Mouse (Mus musculus) erythroid progenitor cell, adult 5-6 weeks (primary cell): ENCODE data around the gene Olfr771. TPM values are rescaled to one million over a fixed set of nuclear protein-coding genes. Genes with fewer than 3 reads are reported as not detected.
"Not testable (repeated sequence)": the region's sequence is repeated elsewhere in the genome, so short reads cannot be mapped to it uniquely, and the experiment has no call there.

ENCODE experiments used
- ATAC-seq: replicated peaks from 2 replicates; pipeline ENCODE4 v1.8.0; 2016; ENCODE audit warnings: moderate number of reproducible peaks, mild to moderate bottlenecking, moderate TSS enrichment, inconsistent platforms; ENCODE audit not compliant: poor library complexity, low FRiP score, severe bottlenecking
- total RNA-seq, 2 experiments: library from RNA; stranded (forward) in 1 of 2; stranded (reverse) in 1 of 2; fragments of 150-400 nt in 1 of 2; fragments of 186-747, 209-891 nt in 1 of 2; gene quantifications; 2 replicates each; pipeline versions ENCODE4 v1.2.3 to v1.2.4; 2015 to 2017; ENCODE audit warnings: low replicate concordance in 2 of 2

The Olfr771 gene
- total RNA-seq (2015; ENCODE audit: low replicate concordance): not detected in 2 replicates
- total RNA-seq (2017; ENCODE audit: low replicate concordance): not detected in 2 replicates

GRCm38 (mm10) chr10:129164651-129165050, at the start of gene Olfr771:
Gene Olfr771, minus strand, starts transcription at chr10:129164751.
- ATAC-seq: no peak

- not testable (repeated sequence) for ATAC-seq
These were observed 22.8 kb upstream of the Olfr771 start, which contains the start of gene Olfr773 for GRCm38 (mm10) chr10:129187319-129187718. Gene Olfr773, minus strand, starts transcription at chr10:129187419.

GRCm38 (mm10) chr10:129177821-129178220, 13.3 kb upstream of the Olfr771 start, which contains the start of gene Olfr772:
Gene Olfr772, minus strand, starts transcription at chr10:129177921.
- ATAC-seq: not testable (repeated sequence)

- no peak for ATAC-seq
These were observed 25.7 kb downstream of the Olfr771 start, which contains the start of gene Olfr770 for GRCm38 (mm10) chr10:129138898-129139297. Gene Olfr770, minus strand, starts transcription at chr10:129138998.

- no peak for ATAC-seq
These were observed 46.8 kb downstream of the Olfr771 start, which contains the start of gene Olfr769 for GRCm38 (mm10) chr10:129117761-129118160. Gene Olfr769, minus strand, starts transcription at chr10:129117861.

- no peak for ATAC-seq
These were observed 49.4 kb downstream of the Olfr771 start for GRCm38 (mm10) chr10:129115146-129115545.

Other genes with a start within 250 kb of the Olfr771 start
- 11.7 TPM in 1 of 2 replicates, not detected in the other for gene Rdh5, start 241.9 kb downstream of the Olfr771 start, total RNA-seq (2015; ENCODE audit: low replicate concordance)
- gene Rdh5, start 241.9 kb downstream of the Olfr771 start, total RNA-seq (2017; ENCODE audit: low replicate concordance): 20.1 TPM in 1 of 2 replicates, not detected in the other
- gene Bloc1s1, start 240.7 kb downstream of the Olfr771 start, total RNA-seq (2015; ENCODE audit: low replicate concordance): 49.0 and 51.2 TPM in 2 replicates
- gene Bloc1s1, start 240.7 kb downstream of the Olfr771 start, total RNA-seq (2017; ENCODE audit: low replicate concordance): 15.5 and 37.2 TPM in 2 replicates
- gene Itga7, start 230.9 kb downstream of the Olfr771 start, total RNA-seq (2015; ENCODE audit: low replicate concordance): not detected in 2 replicates
- gene Itga7, start 230.9 kb downstream of the Olfr771 start, total RNA-seq (2017; ENCODE audit: low replicate concordance): not detected in 2 replicates
- not detected in 2 replicates for gene Mettl7b, start 203.8 kb downstream of the Olfr771 start, total RNA-seq (2015; ENCODE audit: low replicate concordance)
- not detected in 2 replicates for gene Mettl7b, start 203.8 kb downstream of the Olfr771 start, total RNA-seq (2017; ENCODE audit: low replicate concordance)
- gene Olfr9, start 175.3 kb downstream of the Olfr771 start, total RNA-seq (2015; ENCODE audit: low replicate concordance): not detected in 2 replicates
- gene Olfr9, start 175.3 kb downstream of the Olfr771 start, total RNA-seq (2017; ENCODE audit: low replicate concordance): not detected in 2 replicates
- gene Olfr763, start 154.0 kb downstream of the Olfr771 start, total RNA-seq (2015; ENCODE audit: low replicate concordance): not detected in 2 replicates
- not detected in 2 replicates for gene Olfr763, start 154.0 kb downstream of the Olfr771 start, total RNA-seq (2017; ENCODE audit: low replicate concordance)
- gene Olfr764-ps1, start 124.9 kb downstream of the Olfr771 start, total RNA-seq (2015; ENCODE audit: low replicate concordance): not detected in 2 replicates
- not detected in 2 replicates for gene Olfr764-ps1, start 124.9 kb downstream of the Olfr771 start, total RNA-seq (2017; ENCODE audit: low replicate concordance)
- not detected in 2 replicates for gene Olfr765, start 114.8 kb downstream of the Olfr771 start, total RNA-seq (2015; ENCODE audit: low replicate concordance)
- not detected in 2 replicates for gene Olfr765, start 114.8 kb downstream of the Olfr771 start, total RNA-seq (2017; ENCODE audit: low replicate concordance)
- gene Olfr766-ps1, start 95.8 kb downstream of the Olfr771 start, total RNA-seq (2015; ENCODE audit: low replicate concordance): not detected in 2 replicates
- not detected in 2 replicates for gene Olfr766-ps1, start 95.8 kb downstream of the Olfr771 start, total RNA-seq (2017; ENCODE audit: low replicate concordance)
- gene Olfr767, start 81.8 kb downstream of the Olfr771 start, total RNA-seq (2015; ENCODE audit: low replicate concordance): not detected in 2 replicates
- not detected in 2 replicates for gene Olfr767, start 81.8 kb downstream of the Olfr771 start, total RNA-seq (2017; ENCODE audit: low replicate concordance)
- not detected in 2 replicates for gene Olfr768, start 65.4 kb downstream of the Olfr771 start, total RNA-seq (2015; ENCODE audit: low replicate concordance)
- gene Olfr768, start 65.4 kb downstream of the Olfr771 start, total RNA-seq (2017; ENCODE audit: low replicate concordance): not detected in 2 replicates
- gene Olfr769, start 46.9 kb downstream of the Olfr771 start, total RNA-seq (2015; ENCODE audit: low replicate concordance): not detected in 2 replicates
- gene Olfr769, start 46.9 kb downstream of the Olfr771 start, total RNA-seq (2017; ENCODE audit: low replicate concordance): not detected in 2 replicates
- gene Olfr770, start 25.8 kb downstream of the Olfr771 start, total RNA-seq (2015; ENCODE audit: low replicate concordance): not detected in 2 replicates
- not detected in 2 replicates for gene Olfr770, start 25.8 kb downstream of the Olfr771 start, total RNA-seq (2017; ENCODE audit: low replicate concordance)
- not detected in 2 replicates for gene Olfr772, start 13.2 kb upstream of the Olfr771 start, total RNA-seq (2015; ENCODE audit: low replicate concordance)
- not detected in 2 replicates for gene Olfr772, start 13.2 kb upstream of the Olfr771 start, total RNA-seq (2017; ENCODE audit: low replicate concordance)
- gene Olfr773, start 22.7 kb upstream of the Olfr771 start, total RNA-seq (2015; ENCODE audit: low replicate concordance): not detected in 2 replicates
- not detected in 2 replicates for gene Olfr773, start 22.7 kb upstream of the Olfr771 start, total RNA-seq (2017; ENCODE audit: low replicate concordance)
- not detected in 2 replicates for gene Olfr774, start 71.5 kb upstream of the Olfr771 start, total RNA-seq (2015; ENCODE audit: low replicate concordance)
- gene Olfr774, start 71.5 kb upstream of the Olfr771 start, total RNA-seq (2017; ENCODE audit: low replicate concordance): not detected in 2 replicates
- gene Olfr775, start 83.7 kb upstream of the Olfr771 start, total RNA-seq (2015; ENCODE audit: low replicate concordance): not detected in 2 replicates
- not detected in 2 replicates for gene Olfr775, start 83.7 kb upstream of the Olfr771 start, total RNA-seq (2017; ENCODE audit: low replicate concordance)
- not detected in 2 replicates for gene Olfr776, start 94.4 kb upstream of the Olfr771 start, total RNA-seq (2015; ENCODE audit: low replicate concordance)
- not detected in 2 replicates for gene Olfr776, start 94.4 kb upstream of the Olfr771 start, total RNA-seq (2017; ENCODE audit: low replicate concordance)
- not detected in 2 replicates for gene Olfr777, start 106.7 kb upstream of the Olfr771 start, total RNA-seq (2015; ENCODE audit: low replicate concordance)
- gene Olfr777, start 106.7 kb upstream of the Olfr771 start, total RNA-seq (2017; ENCODE audit: low replicate concordance): not detected in 2 replicates
- gene Olfr780, start 153.4 kb upstream of the Olfr771 start, total RNA-seq (2015; ENCODE audit: low replicate concordance): not detected in 2 replicates
- gene Olfr780, start 153.4 kb upstream of the Olfr771 start, total RNA-seq (2017; ENCODE audit: low replicate concordance): not detected in 2 replicates
- gene Olfr781, start 164.1 kb upstream of the Olfr771 start, total RNA-seq (2015; ENCODE audit: low replicate concordance): not detected in 2 replicates
- not detected in 2 replicates for gene Olfr781, start 164.1 kb upstream of the Olfr771 start, total RNA-seq (2017; ENCODE audit: low replicate concordance)
- gene Olfr782, start 184.1 kb upstream of the Olfr771 start, total RNA-seq (2015; ENCODE audit: low replicate concordance): not detected in 2 replicates
- not detected in 2 replicates for gene Olfr782, start 184.1 kb upstream of the Olfr771 start, total RNA-seq (2017; ENCODE audit: low replicate concordance)
- gene Olfr784, start 219.3 kb upstream of the Olfr771 start, total RNA-seq (2015; ENCODE audit: low replicate concordance): 0.42 TPM in 1 of 2 replicates, not detected in the other
- not detected in 2 replicates for gene Olfr784, start 219.3 kb upstream of the Olfr771 start, total RNA-seq (2017; ENCODE audit: low replicate concordance)
- gene Olfr785, start 240.7 kb upstream of the Olfr771 start, total RNA-seq (2015; ENCODE audit: low replicate concordance): not detected in 2 replicates
- not detected in 2 replicates for gene Olfr785, start 240.7 kb upstream of the Olfr771 start, total RNA-seq (2017; ENCODE audit: low replicate concordance)